Mouse (Mus musculus): ENCODE results near the gene Map1a. TPM values are rescaled to one million over a fixed set of nuclear protein-coding genes. Genes with fewer than 3 reads are reported as not detected.
A peak's percentile ranks its signal among the peaks of the same experiment; 100 is the strongest.

The Map1a gene
- polyA plus RNA-seq, 1 experiment from 2014 or later = 14.7 TPM

DNA sequence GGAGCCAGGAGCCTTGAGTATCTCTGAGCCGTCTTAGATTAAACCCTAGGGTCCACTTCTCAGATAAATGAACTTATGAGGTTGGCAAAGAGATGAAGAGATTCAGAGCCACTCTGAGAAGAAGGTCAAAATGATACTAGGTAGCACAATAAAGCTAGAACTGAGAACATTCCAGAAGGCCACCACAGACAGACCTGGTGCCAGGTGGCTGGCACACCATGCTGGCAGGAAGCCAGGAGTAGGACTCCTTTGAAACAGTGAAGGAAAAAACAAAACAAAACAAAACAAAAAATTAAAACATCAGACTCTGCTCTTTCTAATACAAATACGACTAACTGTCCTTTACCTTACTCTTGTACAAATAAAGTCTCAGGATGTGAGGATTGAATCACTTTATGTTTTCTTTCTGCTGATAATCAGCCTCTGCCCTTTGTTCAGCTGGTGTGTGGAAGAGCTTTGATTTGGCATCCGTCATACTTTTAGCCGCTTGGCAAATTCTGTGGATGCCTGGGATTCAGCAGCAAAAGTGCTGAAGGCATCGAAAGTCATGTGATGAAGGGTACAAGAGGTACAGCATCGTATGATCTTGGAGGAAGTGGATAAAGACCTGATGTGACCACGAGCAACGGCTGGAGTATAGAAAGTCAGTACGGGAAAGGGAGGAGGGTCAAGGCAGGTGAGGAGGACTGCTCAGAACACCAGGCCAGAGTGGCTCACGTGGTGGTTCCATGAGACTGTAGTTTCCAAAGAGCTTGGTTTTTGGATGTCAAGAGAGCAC, 34.5 kb downstream of the Map1a start:
- Histone ChIP-seq H3K4me1 (no peaks in the 10 kb centered on the region), H3K27ac (no peak overlapping the region), H3K9me3 (replicated peaks) (no peaks in the 10 kb centered on the region), H3K4me2 (no peak overlapping the region), H3K4me3 (no peak overlapping the region), H3K27me3 (no peaks in the 10 kb centered on the region), H3K36me3 (ENCODE audit: poor library complexity, severe bottlenecking) (peaks cover 15% of the 10 kb centered on the region), H3K9ac (no peak overlapping the region)
- WGBS = 84% methylated on average over 10 of the region's 10 CpGs
- no peak for ATAC-seq

DNA sequence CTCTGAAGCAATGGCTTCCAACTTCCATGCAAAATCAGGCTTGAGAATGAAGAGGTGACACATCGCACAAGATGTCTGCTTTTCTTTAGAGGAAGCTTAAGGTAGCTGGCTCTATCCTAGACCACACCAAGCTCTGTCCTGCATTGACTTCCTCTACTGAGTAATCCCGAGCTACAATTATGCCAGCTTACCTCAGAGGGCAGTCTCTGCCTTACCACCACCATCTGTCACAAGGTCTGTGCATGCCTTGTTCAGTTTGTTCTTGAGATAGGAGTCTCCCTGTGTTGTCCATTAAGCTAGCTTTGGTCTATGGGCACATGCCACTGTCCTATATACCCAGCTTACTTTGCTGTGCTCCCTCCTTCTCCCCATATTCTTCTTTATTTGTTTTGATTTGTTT, 40.1 kb downstream of the Map1a start:
- H3K9ac ChIP-seq = no peak overlapping the region
- no peak overlapping the region for H3K4me2 ChIP-seq
- peaks cover 32% of the 10 kb centered on the region; the same call in 1 of the 2 replicates for H3K36me3 ChIP-seq (ENCODE audit: poor library complexity, severe bottlenecking)
- no peak overlapping the region for H3K27ac ChIP-seq
- no peaks in the 10 kb centered on the region for H3K4me1 ChIP-seq
- 91% methylated on average over 2 of the region's 2 CpGs for whole genome bisulfite sequencing
- no peaks in the 10 kb centered on the region for H3K9me3 ChIP-seq (replicated peaks)
- no peak for ATAC-seq
- H3K4me3 ChIP-seq = no peak overlapping the region
- no peaks in the 10 kb centered on the region for H3K27me3 ChIP-seq

- no peaks in the 10 kb centered on the region for H3K27me3 ChIP-seq
- H3K9me3 ChIP-seq (replicated peaks) = no peaks in the 10 kb centered on the region
- no peak for ATAC-seq
- H3K4me3 ChIP-seq = no peak overlapping the region
- H3K36me3 ChIP-seq (ENCODE audit: poor library complexity, severe bottlenecking) = peaks cover 33% of the 10 kb centered on the region
- no peak overlapping the region for H3K27ac ChIP-seq
- H3K9ac ChIP-seq = no peak overlapping the region
- no peaks in the 10 kb centered on the region for H3K4me1 ChIP-seq
- H3K4me2 ChIP-seq = no peak overlapping the region
Measured at GRCm38 (mm10) chr2:121339057-121339456, 49.7 kb downstream of the Map1a start.

GRCm38 (mm10) chr2:121353156-121353555, 63.8 kb downstream of the Map1a start:
- Histone ChIP-seq H3K36me3 (ENCODE audit: poor library complexity, severe bottlenecking) (peaks cover 17% of the 10 kb centered on the region), H3K4me1 (peaks cover 7% of the 10 kb centered on the region), H3K27me3 (peaks cover 24% of the 10 kb centered on the region), H3K4me3 (no peak overlapping the region), H3K27ac (no peak overlapping the region), H3K9me3 (replicated peaks) (no peaks in the 10 kb centered on the region), H3K4me2 (no peak overlapping the region), H3K9ac (no peak overlapping the region)
- ATAC-seq = no peak
- 79% methylated on average over 8 of the region's 8 CpGs for WGBS

DNA sequence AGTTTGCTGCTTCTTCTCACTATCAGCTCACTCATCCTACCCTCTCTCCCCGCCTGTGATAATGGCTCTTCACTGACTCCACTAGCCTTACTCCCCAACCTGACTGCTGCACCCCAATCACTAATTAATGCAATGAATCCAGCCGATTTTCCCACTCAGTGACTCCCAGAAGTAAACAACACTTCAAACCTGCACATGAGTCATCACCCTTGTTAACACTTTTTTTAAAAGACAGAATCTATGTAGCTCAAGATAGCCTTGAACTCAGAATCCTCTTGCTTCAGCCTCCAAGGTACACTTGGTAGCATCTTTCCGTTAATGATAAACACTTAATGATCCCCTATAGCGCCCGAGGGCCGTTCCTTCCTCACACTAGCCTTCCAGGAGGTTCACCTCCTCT, 65.0 kb downstream of the Map1a start:
- Histone ChIP-seq H3K9me3 (replicated peaks) (no peaks in the 10 kb centered on the region), H3K9ac (peak overlapping the region; percentile 85), H3K27me3 (peaks cover 33% of the 10 kb centered on the region), H3K4me3 (peak overlapping the region; percentile 71), H3K36me3 (ENCODE audit: poor library complexity, severe bottlenecking) (peaks cover 9% of the 10 kb centered on the region; the same call in 1 of the 2 replicates), H3K27ac (peak overlapping the region; percentile 74), H3K4me2 (peak overlapping the region; percentile 84), H3K4me1 (peaks cover 14% of the 10 kb centered on the region)
- 3% methylated on average over 6 of the region's 6 CpGs for WGBS
- ATAC-seq = no peak

- ATAC-seq = peak; percentile 98
- Histone ChIP-seq H3K27me3 (peaks cover 39% of the 10 kb centered on the region), H3K4me2 (peak within 1 kb of the TSS; percentile 84), H3K27ac (peak within 1 kb of the TSS; percentile 74), H3K4me3 (peak within 1 kb of the TSS; percentile 71), H3K4me1 (peaks cover 14% of the 10 kb centered on the region), H3K36me3 (ENCODE audit: poor library complexity, severe bottlenecking) (peaks cover 4% of the 10 kb centered on the region; the same call in 1 of the 2 replicates), H3K9ac (peak within 1 kb of the TSS; percentile 85), H3K9me3 (replicated peaks) (no peaks in the 10 kb centered on the region)
- under 1% methylated on average over 56 of the region's 58 CpGs for WGBS
Measured at GRCm38 (mm10) chr2:121354820-121355592, 65.6 kb downstream of the Map1a start, which contains the start of gene Ppip5k1. TSS of gene Ppip5k1 (minus strand) at chr2:121355396.

- Histone ChIP-seq H3K27ac (no peak within 1 kb of the TSS), H3K27me3 (peaks cover 39% of the 10 kb centered on the region), H3K4me3 (peak within 1 kb of the TSS; percentile 37), H3K36me3 (ENCODE audit: poor library complexity, severe bottlenecking) (no peaks in the 10 kb centered on the region), H3K4me2 (peak within 1 kb of the TSS; percentile 60), H3K9ac (peak within 1 kb of the TSS; percentile 61), H3K9me3 (replicated peaks) (no peaks in the 10 kb centered on the region), H3K4me1 (peaks cover 14% of the 10 kb centered on the region)
- WGBS = 63% methylated on average over 5 of the region's 5 CpGs
- ATAC-seq = no peak
Measured at GRCm38 (mm10) chr2:121357494-121357893, 68.1 kb downstream of the Map1a start, which contains the start of gene Ckmt1. TSS of gene Ckmt1 (plus strand) at chr2:121357714.

DNA sequence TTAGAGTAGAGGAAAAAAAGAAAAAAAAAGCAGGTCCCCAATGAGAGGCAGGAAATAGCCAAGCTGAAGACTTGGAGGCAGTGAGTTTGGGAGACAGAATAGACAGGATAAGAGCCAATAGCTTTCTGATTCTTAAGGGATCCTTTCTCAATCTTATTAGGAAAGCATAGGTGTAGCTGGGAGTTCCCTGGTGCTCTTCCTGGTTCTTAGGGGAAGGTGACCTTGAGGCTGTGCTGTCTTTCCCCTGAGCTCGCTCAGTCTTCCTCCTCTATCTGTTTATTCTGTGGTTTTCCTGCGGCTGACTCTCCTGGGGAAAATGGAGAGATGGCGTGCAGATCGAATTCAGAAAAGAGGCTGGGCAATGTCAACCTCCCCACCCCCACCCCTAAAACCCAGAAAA, 68.6 kb downstream of the Map1a start:
- Histone ChIP-seq H3K9ac (no peak overlapping the region), H3K36me3 (ENCODE audit: poor library complexity, severe bottlenecking) (no peaks in the 10 kb centered on the region), H3K4me2 (peak overlapping the region; percentile 60), H3K4me1 (peaks cover 14% of the 10 kb centered on the region), H3K27me3 (peaks cover 39% of the 10 kb centered on the region), H3K9me3 (replicated peaks) (no peaks in the 10 kb centered on the region), H3K4me3 (peak overlapping the region; percentile 37; the same call in 1 of the 2 replicates), H3K27ac (no peak overlapping the region)
- WGBS = 3% methylated on average over 4 of the region's 4 CpGs
- no peak for ATAC-seq

DNA sequence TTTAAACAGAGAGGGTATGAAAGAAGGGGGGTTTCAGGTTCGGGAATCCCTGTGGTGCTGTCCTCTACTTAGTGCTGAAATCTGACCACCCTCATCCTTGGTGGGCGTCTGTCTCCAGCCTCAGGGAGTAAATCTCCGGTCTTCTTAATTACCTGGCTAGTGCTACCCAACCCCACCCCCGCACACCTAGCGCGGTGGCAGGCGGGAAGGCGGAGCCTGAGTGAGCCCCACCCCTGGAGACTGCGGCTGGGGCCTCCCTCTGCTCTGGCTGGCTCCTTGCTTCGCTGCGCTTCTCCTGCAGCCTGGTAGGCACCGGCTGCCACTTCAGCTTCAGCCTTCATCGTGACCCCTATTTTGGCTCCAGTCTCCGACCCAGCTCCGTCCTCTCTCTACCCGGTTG, 69.0 kb downstream of the Map1a start:
- peak; percentile 45; the same call in 1 of the 2 replicates for ATAC-seq
- Histone ChIP-seq H3K27ac (no peak overlapping the region), H3K27me3 (peaks cover 39% of the 10 kb centered on the region)

DNA sequence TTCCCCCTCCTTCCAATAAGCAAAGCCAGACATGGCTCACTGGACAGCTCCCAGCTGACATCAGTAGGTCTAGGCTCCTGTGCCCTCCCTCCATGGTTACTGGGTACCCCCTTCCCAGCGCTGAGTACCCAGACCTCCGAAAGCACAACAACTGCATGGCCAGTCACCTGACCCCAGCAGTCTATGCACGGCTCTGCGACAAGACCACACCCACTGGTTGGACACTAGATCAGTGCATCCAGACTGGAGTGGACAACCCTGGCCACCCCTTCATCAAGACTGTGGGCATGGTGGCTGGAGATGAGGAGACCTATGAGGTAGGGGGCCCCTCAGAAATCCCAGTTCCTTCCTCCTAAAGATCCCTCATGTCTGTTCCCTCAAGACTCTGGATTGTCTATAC, 70.1 kb downstream of the Map1a start:
- no peaks in the 10 kb centered on the region for H3K36me3 ChIP-seq (ENCODE audit: poor library complexity, severe bottlenecking)
- peaks cover 39% of the 10 kb centered on the region for H3K27me3 ChIP-seq
- H3K27ac ChIP-seq = no peak overlapping the region
- 41% methylated on average over 4 of the region's 4 CpGs for WGBS
- H3K4me1 ChIP-seq = peaks cover 9% of the 10 kb centered on the region
- H3K9ac ChIP-seq = no peak overlapping the region
- no peak for ATAC-seq
- no peaks in the 10 kb centered on the region for H3K9me3 ChIP-seq (replicated peaks)
- no peak overlapping the region for H3K4me2 ChIP-seq
- no peak overlapping the region for H3K4me3 ChIP-seq

More for the DNA sequence above, 69.0 kb downstream of the Map1a start:
- Histone ChIP-seq H3K9me3 (replicated peaks) (no peaks in the 10 kb centered on the region), H3K4me2 (peak overlapping the region; percentile 60), H3K4me1 (peaks cover 14% of the 10 kb centered on the region), H3K9ac (peak overlapping the region; percentile 61), H3K4me3 (peak overlapping the region; percentile 37), H3K36me3 (ENCODE audit: poor library complexity, severe bottlenecking) (no peaks in the 10 kb centered on the region)
- under 1% methylated on average over 16 of the region's 16 CpGs for WGBS

Measured in forebrain, embryonic 13.5 days (tissue).